12 mouse cellular contexts compared by ENCODE assay signal in genomic region chr19:4618183-4618582, GRCm38 (mm10). TPM values are rescaled to one million over a fixed set of nuclear protein-coding genes. Genes with fewer than 3 reads are reported as not detected.
DNase-seq lines count a peak whose midpoint lies in the region; ATAC-seq and TF ChIP-seq lines count a peak whose summit lies in the region.
"Had no signal": no experiment of that assay in that cellular context is flagged by ENCODE, and none has a peak within 500 bp of the region (broad histone marks: within the 10 kb centered on the region; RNA-seq: fewer than 3 reads in every experiment).

No protein-coding gene starts in this region.

- H3K36me3 ChIP-seq in forebrain, embryonic 14.5 days (ENCODE audit: control insufficient read depth, insufficient read depth, low read length): peaks cover 34% of the 10 kb centered on the region
- H3K36me3 ChIP-seq in midbrain, postnatal 0 days (ENCODE audit: insufficient read depth, low read length): peaks cover 24% of the 10 kb centered on the region

- no peak overlapping the region for H3K9ac ChIP-seq in forebrain, embryonic 14.5 days (ENCODE audit: low read length)
- H3K9ac ChIP-seq in midbrain, postnatal 0 days (replicated peaks; ENCODE audit: low read length, poor library complexity, severe bottlenecking): no peak overlapping the region

- no peak overlapping the region for H3K4me2 ChIP-seq in forebrain, embryonic 14.5 days (ENCODE audit: low read length)
- no peak overlapping the region for H3K4me2 ChIP-seq in midbrain, postnatal 0 days (ENCODE audit: low read depth, low read length, poor library complexity, severe bottlenecking)

- peaks cover 7% of the 10 kb centered on the region for H3K4me1 ChIP-seq in forebrain, embryonic 14.5 days (ENCODE audit: control insufficient read depth, insufficient read depth, low read length)
- H3K4me1 ChIP-seq in midbrain, postnatal 0 days (ENCODE audit: insufficient read depth, low read length): peaks cover 14% of the 10 kb centered on the region; the same call in 1 of the 2 replicates

- no peak for ATAC-seq in forebrain, embryonic 14.5 days
- ATAC-seq in midbrain, postnatal 0 days (ENCODE audit: low FRiP score): no peak
- ATAC-seq in megakaryocyte progenitor cell, adult 5-6 weeks (replicated peaks; ENCODE audit: poor library complexity): no peak

- H3K27me3 ChIP-seq in forebrain, embryonic 14.5 days (replicated peaks; ENCODE audit: control insufficient read depth, insufficient read depth, low read length): no peaks in the 10 kb centered on the region
- no peaks in the 10 kb centered on the region for H3K27me3 ChIP-seq in midbrain, postnatal 0 days (ENCODE audit: insufficient read depth, low read length)

- no peaks in the 10 kb centered on the region for H3K9me3 ChIP-seq in forebrain, embryonic 14.5 days (replicated peaks; ENCODE audit: control insufficient read depth, low read length)
- no peaks in the 10 kb centered on the region for H3K9me3 ChIP-seq in midbrain, postnatal 0 days (ENCODE audit: low read length)

- TF ChIP-seq CTCF in left cerebral cortex, adult 2 months (IDR thresholded peaks at IDR 0.05): peak; percentile 46
- TF ChIP-seq CTCF in midbrain, postnatal 0 days (IDR thresholded peaks at IDR 0.05): peak; percentile 69

- H3K27ac ChIP-seq in left cerebral cortex, adult 2 months: no peak overlapping the region
- H3K27ac ChIP-seq in forebrain, embryonic 14.5 days (ENCODE audit: low read depth, low read length): no peak overlapping the region
- H3K27ac ChIP-seq in midbrain, postnatal 0 days (ENCODE audit: low read depth, low read length): no peak overlapping the region
- H3K27ac ChIP-seq: macrophage had no signal

- peak; percentile 13 for DNase-seq in cerebellum, adult 8-10 months
- DNase-seq in cerebellum, postnatal 36 days: no peak
- DNase-seq in left cerebral cortex, adult 2 months (ENCODE audit: extremely low spot score in 1 of 2, low spot score in 2 of 2): peak in 1 of 2 experiments; percentile 16
- DNase-seq in left cerebral cortex, adult 11 months (ENCODE audit: low spot score): no peak
- DNase-seq in forebrain, embryonic 14.5 days (ENCODE audit: low spot score): peak; percentile 55
- peak; percentile 73 for DNase-seq in midbrain, postnatal 0 days (ENCODE audit: low spot score)
- no peak for DNase-seq in thymus, adult 18-20 months
- DNase-seq: cerebellum, adult 9-10 months; gastrocnemius, postnatal 10 days; kidney, adult 11 months had no signal

- intact Hi-C loops in left cerebral cortex, adult 2 months (cut with DNase I): no loop called here

- WGBS in forebrain, embryonic 14.5 days: 31% methylated on average over 18 of the region's 18 CpGs
- 32% methylated on average over 18 of the region's 18 CpGs for WGBS in midbrain, postnatal 0 days

- no peak overlapping the region for H3K4me3 ChIP-seq in left cerebral cortex, adult 2 months
- no peak overlapping the region for H3K4me3 ChIP-seq in forebrain, embryonic 14.5 days (ENCODE audit: low read depth, low read length)
- no peak overlapping the region for H3K4me3 ChIP-seq in midbrain, postnatal 0 days (ENCODE audit: low read depth, low read length)

RNA-seq across cellular contexts. Expression of gene Lrfn4, which starts 2.7 kb away (rescaled TPM):
- total RNA-seq in left cerebral cortex, adult 2 months (2021): 10 to 100 TPM; 41.2 to 44.9 TPM
- 12.2 and 12.6 TPM in 2 replicates for polyA plus RNA-seq in forebrain, embryonic 14.5 days (2014; fragmentation: Nextera tagmentation; extraction: Ambion mirVana)
- total RNA-seq in midbrain, postnatal 0 days (2014; rRNA removed): 164 TPM in 2 replicates
- 15.4 and 17.1 TPM in 2 replicates for polyA plus RNA-seq in midbrain, postnatal 0 days (2015; fragmentation: Nextera tagmentation; extraction: Ambion mirVana)
- total RNA-seq in megakaryocyte progenitor cell, adult 5-6 weeks (2015): 0.95 and 1.3 TPM in 2 replicates
- total RNA-seq in megakaryocyte progenitor cell, adult 5-6 weeks (2017): 2.9 and 3.3 TPM in 2 replicates

RNA-seq across cellular contexts. Expression of gene Rce1, which starts 7.3 kb away (rescaled TPM):
- 10 to 100 TPM; 26.4 to 30.6 TPM for total RNA-seq in left cerebral cortex, adult 2 months (2021)
- polyA plus RNA-seq in forebrain, embryonic 14.5 days (2014; fragmentation: Nextera tagmentation; extraction: Ambion mirVana): 57.1 and 57.5 TPM in 2 replicates
- 74.9 and 85.1 TPM in 2 replicates for total RNA-seq in midbrain, postnatal 0 days (2014; rRNA removed)
- 43.3 and 46.7 TPM in 2 replicates for polyA plus RNA-seq in midbrain, postnatal 0 days (2015; fragmentation: Nextera tagmentation; extraction: Ambion mirVana)
- total RNA-seq in megakaryocyte progenitor cell, adult 5-6 weeks (2015): 25.7 and 26.5 TPM in 2 replicates
- total RNA-seq in megakaryocyte progenitor cell, adult 5-6 weeks (2017): 14.0 and 24.6 TPM in 2 replicates

Comparison
In these comparisons a context has a peak if more than half of its experiments do, and no peak if none do; other contexts are left out.
1. DNase-seq: peak in cerebellum, adult 8-10 months (single experiment), forebrain, embryonic 14.5 days (single experiment) and midbrain, postnatal 0 days (single experiment); none in cerebellum, postnatal 36 days (0 of 2), left cerebral cortex, adult 11 months (single experiment) and thymus, adult 18-20 months (0 of 2).
2. RNA of gene Lrfn4, which starts 2.7 kb away (total RNA-seq): 164 TPM in midbrain, postnatal 0 days and 41.2 to 44.9 TPM in left cerebral cortex, adult 2 months; 0.95 to 3.3 TPM in megakaryocyte progenitor cell, adult 5-6 weeks; every median in the first group is over 4 times any median in the second.